Mouse (Mus musculus) embryo, embryonic 11 days (tissue): ENCODE measurements around the gene Rassf5.
"Not testable (repeated sequence)": the region's sequence is repeated elsewhere in the genome, so short reads cannot be mapped to it uniquely, and the experiment has no call there.

Source experiments
- DNase-seq: peaks from one replicate; pipeline ENCODE4 v3.0.0-alpha.2; 2015

Rassf5 gene

DNA sequence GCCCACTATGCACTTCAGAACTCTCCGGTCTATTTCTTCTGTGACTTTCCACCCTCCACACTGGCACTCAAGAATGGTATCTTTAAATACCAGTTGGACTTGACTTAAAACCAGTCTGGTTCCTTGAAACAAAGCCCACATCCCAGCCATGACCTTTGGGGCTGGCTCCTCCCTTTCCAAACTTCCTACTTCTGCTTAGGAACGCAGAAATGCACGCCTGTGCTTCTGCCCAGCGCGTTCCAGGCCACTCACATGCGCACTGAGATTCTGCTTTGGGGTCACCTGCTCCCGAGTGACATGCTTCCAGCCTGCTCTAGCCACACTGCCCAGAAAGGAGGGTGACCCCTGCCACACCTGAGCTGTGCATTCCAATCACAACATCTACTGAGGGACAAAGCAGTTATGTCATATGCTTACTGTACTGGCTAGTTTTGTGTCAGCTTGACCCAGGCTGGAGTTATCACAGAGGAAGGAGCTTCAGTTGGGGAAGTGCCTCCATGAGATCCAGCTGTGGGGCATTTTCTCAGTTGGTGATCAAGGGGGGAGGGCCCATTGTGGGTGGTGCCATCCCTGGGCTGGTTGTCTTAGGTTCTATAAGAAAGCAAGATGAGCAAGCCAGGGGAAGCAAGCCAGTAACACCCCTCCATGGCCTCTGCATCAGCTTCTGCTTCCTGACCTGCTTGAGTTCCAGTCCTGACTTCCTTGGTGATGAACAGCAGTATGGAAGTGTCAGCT lies 7.6 kb upstream of the Rassf5 start:
- not testable (repeated sequence) for DNase-seq

DNA sequence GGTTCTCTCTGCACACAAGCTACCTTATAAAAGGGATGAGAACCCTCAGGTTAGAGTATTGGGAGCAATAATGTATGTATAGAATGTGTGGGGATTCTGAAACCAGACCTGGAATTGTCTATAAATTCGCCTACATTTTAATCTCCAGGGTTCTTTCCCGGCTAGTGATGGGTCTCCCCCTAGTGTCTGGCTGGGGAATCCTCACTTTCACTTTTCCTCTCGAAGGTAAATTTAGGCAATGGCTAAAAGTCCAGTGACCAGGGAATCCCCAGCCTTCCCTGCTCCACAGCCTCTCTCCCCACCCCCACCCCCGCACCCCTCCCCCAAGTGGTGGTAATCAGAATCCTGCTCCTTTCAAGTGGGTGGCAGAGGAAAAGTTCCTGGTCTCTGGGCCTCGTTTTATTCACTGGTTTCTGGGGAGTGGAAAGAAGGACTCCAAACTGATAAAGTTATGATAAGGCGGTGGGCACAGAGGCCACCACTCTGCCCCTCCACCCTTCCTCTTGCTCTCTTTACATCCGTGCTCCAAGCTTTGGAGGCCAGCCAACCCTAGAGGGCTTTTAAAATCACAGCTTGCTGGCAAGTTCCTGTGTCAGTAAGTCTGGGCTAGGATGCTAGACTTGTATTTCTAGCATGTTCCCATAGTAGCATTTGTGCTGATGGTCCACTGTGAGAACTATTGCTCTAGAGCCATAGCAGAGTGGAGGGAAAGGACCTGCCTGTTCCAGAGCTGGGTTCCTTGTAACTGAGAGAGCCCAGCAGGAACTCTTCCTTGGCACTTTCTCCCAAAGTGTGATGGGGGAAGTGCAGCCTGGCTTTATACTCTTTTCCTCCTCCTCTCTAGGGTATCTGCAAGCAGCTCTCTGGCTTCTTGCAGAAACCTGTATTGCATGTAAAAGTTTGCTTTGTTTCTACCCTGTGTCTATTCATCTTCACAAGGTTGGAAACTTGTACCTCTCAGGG lies 1.7 kb upstream of the Rassf5 start:
- peak; percentile 67 for DNase-seq

DNA sequence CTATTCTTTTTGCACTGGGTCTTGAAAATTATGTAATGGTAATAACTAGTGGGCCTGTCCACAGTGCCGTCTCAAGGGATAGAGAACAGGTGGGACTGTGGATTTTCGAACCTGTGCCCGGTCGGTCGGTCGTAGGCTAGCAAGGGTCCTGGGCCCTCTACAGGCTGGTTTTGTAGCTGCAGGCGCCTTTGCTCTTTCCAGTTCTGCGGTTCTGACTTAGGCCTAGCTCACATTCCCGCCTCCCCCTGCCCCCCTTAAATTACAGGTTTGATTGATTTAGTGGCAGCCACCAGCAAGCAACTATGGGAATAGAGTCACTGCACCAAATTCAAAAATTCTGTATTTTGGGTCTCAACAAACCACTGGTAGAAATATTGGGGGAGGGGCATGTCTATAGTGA lies 868 bp upstream of the Rassf5 start:
- peak; percentile 66 for DNase-seq

DNA sequence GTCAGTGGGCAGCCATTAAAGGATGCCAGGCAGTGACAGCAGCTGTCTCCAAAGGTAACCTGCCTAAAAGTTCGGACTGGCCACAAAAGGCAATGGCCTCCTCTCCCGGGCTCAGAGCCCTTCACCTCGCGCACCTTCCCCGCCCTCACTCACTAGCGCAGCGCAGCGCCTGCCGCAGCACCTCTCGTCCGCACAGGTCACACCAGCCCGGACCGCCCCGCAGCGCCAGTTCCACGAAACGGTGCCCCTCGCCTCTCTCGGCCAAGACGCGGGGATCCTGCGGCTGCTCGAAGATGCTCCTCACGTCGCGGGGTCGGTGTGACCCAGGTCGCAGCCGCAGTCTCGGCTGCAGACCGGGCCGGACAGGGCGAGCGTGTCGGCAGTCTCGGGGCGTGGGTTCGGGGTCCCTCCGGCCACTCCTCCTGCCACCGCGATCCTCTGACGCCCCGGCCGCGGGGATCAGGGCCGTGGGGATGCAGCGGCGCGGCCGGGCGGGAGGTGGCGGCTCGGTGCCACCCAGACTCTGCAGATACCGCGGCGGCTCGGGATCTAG lies 446 bp downstream of the Rassf5 start:
- peak; percentile 33 for DNase-seq

DNA sequence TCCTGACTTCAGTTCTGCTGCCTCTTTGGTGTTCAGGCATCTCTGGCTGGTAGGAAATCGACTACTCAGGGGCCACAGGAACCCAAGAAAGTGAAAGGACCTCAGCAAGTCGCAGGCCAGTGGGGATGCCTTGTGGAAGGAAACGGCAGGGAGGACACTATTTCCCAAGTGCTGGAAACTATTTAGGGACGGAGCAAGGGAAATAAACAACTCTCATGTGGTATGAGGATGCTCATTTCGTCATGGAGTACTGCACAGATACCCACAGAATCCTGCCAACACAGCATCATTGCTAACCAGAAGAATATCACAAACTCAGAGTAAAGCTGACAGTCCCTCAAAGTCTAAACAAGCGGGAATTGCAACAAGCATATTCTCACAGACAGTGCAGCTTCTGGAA lies 2.1 kb downstream of the Rassf5 start:
- no peak for DNase-seq

DNA sequence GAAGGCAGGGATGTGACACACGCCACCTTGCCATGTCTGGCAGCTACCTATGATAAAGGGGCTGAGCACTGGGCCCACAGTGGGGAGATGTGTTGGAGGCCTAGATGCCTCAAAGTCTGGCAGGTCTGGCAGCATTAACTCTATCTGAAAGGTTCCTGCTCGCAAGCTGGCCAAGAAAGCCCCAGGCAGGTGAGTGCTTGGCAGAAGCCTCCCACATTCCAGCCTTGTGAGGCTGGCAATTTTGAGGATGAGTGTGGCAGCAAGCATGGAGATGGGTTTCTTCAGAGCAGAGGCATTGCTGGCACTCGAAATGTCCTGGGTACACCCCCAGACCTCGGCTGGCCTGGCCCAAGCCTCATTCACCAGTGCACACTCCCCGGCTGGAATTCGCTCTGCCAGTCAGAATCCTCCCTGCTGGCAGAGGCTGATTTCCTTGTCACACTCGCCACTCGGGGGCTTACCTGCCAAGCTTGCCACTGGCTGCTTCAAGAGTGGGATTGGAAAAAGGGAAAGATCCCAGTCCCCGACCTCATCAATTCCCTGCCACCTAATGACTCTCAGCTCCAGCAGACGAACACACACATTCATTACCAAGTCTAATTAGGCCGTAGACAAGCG lies 5.4 kb downstream of the Rassf5 start:
- no peak for DNase-seq

DNA sequence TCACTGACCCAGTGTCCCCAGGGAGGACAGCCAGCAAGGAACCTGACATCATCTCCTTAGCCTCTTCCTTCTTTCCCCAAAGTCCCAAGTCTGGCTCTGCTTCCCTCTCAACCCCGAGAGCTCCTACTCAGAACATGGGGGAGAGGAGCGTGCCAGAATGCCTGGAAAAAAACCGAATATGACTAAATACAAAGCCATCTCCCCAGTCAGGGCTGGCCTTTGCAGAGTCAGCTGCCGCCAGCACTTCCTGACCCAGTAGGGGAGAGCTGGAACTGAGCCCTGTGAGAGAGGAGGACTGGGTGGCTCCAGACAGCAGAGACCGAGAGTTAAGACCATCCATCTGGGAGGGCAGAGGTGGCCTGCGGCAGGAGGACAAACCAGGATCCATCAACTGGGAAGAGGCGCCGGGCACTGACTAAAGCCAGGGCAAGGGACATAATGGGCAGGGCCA lies 6.1 kb downstream of the Rassf5 start:
- DNase-seq = no peak

DNA sequence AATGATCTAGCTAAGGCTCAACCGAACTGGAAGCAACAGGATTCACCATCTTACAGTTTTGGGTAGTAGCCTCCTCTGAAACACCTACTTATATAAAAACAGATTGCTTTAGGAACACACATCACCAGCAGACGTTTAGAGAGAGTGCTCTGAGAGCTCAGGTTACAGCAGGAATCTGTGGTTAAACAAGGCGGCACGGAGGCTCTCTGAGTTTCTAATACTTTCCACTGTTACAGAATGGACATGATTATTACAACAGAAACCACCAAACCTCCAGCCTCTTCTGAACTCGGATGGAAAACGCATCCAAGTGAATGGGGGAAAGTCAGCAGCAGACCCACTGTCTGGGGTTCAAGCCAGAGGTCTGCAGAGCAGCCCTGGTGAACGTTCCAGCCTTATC lies 9.0 kb downstream of the Rassf5 start:
- no peak for DNase-seq

DNA sequence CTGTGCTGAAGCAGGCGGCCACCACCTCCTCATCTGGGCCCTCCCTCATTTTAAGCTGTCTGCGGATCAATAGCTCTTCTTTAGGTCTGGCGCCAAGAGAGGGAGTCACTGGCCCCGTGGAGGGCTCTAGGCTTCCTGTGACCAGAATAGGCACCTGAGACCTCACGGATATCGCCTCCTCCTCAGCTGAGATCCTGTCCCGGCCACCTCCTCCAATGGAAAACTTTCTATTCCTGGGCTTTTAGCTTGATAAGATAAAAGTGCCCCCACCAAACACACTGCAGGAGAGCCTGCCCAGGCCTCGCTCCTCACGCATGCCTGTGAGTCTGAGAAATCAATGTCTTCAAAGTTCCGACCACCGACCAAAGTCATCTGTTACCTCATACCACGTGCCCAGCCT lies 11.5 kb downstream of the Rassf5 start:
- DNase-seq = no peak

DNA sequence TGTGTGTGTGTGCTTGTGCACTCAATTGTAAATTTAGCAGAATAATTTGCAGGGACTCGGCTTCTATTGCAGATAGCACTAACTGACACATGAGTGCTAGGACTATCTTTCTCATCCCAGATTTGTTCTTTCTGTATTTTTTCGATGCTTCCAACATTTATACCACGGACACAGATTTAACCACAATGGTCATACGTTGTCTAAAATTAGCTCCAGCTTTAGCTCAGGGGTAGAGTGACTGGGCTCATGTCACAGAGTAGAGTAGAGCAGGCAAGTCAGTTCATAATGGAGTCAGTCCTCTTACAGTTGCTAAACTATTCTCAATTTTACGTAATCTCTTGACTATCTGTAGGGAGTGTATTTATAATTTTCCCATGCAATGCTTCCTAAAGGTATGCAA lies 16.4 kb downstream of the Rassf5 start:
- no peak for DNase-seq

DNA sequence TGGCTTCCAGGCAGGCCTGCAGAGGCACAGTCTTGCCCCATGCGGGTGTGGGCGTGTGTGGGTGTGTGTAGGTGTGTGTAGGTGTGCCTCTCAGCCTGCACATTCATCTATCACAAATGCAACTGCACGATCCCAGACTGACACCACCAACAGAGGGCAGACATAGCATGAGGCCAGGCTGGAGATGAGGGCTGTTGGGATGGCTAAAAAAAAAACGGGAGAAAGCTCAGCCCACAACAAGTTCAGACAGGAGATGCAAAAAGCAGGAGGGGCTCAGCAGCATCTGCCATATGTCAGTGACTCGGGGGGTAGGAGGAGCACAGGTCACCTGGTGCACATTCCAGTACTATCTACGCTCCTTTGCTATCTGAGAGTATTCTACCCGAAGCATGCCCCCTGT lies 16.8 kb downstream of the Rassf5 start:
- no peak for DNase-seq

DNA sequence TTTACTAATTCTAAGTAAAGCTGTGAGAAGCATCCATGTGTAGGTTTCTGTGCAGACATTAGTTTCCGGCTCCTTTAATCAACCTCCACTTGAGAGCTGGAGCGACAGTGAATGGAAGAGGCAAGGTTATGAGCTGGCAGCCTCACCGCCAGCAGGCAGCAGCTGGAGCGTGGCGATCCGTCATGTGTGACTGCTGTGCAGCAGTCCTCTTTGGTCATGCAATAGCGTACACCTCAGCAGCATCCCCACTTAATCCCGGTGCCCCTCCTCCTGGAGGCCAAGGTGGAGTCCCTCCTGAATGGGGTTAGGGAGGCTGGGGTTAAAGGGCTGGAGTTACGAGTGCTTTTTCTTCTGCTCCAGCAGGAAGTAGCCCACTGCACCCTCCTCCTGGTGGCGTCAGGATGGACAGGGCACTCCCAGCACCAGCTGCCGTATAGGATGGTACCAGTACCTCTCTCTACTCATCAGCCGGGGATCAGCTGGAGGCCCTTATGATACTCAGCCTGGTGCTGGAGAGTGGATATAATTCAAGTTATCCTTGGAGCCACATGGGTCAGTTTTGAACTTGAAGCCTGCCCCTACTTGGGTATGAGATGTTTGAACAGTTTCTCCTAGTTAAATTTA lies 20.1 kb downstream of the Rassf5 start:
- DNase-seq = no peak

DNA sequence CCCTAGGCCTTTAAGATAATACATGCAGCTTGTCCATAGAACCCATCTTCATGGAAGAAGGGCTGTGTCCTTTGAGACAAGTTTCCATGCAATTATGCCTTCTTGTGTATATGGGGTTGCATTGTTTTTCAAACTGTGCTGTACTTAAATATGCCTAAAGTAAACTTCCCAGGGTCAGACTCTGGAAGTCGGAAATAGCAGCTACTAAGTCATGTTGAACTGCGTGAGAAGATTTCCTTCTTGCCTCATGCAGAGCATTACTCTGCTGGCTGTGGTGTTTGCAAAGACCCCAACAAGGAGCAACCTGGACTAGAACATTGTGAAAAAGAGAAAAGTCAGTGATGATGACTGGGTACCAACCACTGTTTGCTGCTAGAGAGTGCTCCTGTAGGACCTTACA lies 21.7 kb downstream of the Rassf5 start:
- DNase-seq = no peak

DNA sequence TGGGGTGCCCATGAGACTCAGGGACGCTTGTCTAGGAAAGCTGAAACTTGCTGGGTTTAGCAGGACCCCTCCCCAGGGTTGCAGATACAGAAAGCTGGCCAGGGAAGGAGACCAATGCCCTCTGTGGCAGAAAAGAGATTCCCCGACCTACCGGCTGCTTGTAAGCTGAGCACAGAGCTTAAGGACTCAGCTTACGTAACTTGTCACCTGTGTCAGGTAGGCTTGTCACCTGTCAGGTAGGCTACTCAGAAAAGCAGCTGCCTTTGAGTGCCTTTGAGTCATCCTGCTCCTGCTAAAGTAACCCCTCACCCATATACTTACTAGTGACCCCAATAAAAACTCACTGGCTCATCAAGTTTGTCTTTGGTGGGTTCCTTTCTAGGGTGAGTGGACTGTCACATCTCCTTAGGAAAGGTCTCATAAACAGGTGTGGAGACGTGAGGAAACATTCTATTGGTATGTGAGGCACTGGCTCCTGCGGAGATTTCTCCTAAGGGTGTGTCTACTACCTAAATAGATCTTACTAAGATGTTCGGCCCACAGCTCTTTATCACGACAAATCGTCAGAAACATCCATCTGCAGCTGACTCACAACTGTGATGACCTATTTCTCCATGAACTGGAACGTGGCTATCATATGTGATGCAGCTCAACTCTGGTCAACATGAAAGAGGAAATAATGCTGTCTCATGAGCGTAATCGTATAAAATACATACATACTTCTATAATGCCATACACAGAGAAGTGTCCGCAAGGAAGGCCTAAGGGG lies 23.1 kb downstream of the Rassf5 start:
- DNase-seq = no peak

DNA sequence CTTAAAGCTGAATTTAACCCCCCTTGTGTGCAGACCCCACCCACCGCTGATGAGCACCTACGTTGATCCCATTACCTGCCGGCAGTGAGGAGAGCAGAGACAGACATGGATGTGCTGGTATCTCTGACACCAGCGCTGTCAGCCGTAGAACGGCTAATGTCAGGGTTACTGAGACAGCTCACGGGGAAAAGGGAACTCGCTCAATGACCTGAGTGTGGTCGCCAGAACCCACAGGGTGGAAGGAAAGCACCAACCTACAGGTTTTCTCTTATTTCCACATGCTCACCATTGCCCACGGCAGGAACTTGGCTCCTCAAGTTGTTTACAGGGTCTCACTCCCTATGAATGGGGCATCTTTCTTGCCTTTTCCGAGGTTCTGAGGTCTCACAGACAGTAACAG lies 26.1 kb downstream of the Rassf5 start:
- DNase-seq = no peak

DNA sequence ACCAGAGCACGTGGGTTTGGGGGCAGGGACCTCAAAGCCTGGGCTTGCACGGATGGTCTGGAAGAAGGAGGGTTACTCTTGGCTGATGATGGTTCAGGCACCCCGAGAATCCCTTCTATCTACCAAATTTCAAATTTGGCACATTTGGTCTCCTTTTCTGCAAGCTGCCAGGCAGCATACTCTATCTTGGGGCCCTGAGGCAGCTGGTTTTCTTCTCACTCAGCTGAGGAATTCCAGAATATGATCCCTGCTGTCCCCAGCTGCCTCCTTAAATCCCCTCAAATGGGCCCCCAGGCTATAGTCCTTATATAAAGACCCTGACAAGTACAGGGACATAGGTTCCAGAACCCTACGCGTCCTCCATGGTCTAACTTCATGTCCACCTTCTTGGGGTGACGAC lies 31.7 kb downstream of the Rassf5 start:
- no peak for DNase-seq

DNA sequence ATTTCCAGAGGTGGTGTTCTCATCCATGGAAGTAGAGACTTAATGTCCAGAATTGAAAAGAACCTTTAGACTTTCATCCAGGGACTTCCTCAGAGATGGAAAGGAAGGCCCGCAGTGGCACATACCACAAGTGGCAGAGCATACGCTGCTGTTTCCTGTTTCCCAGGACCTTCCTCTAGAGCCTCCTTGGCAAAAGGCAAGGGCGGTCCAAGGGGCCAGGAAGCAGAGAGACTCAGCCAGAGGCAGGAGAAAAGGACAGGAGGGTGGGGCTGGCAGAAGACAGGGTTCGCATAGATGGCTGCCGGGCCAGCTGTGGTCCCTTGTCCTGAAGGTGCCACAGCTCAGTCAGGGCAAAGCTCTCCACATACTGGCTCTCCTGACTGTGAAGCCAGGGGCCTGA lies 32.1 kb downstream of the Rassf5 start:
- no peak for DNase-seq

DNA sequence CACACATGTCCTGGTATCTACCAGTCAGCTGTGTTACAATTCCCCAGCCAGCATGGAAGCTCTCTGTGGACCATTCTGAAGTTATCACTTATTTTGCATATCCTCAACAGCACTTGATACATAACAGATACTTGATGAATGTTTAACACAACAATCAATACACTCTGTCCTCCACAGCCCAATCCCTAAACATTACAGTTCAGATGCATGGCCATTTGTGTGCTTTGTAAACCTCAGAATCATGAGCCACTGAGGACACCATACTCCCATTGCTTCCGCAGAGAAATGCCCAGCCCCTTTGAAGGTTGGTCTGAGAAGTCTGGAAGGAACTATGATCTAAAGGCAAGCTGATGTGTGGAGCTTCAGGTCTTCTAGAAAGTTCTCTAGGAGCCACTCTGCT lies 33.4 kb downstream of the Rassf5 start:
- DNase-seq = no peak

DNA sequence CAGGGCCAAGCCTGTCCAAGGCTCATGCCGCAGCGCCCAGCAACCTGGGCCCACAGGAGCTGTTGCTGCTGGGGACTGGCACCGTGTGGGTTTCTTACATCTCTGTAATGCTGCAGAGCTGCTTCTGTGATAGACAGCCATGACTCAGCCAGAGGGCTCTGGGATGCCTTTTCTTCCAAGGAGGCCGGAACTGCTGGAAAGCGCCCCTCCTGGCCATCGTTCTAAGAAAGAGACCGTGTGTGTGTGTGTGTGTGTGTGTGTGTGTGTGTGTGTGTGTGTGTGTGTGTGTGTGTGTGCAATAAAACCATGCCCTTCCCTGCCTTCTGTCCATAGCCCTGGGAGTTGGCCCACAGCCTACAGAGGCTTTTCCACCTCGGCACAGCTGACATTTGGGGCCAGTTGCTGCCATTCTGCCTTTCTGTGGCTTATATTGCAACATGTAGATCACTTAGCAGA lies 35.1 kb downstream of the Rassf5 start:
- no peak for DNase-seq

DNA sequence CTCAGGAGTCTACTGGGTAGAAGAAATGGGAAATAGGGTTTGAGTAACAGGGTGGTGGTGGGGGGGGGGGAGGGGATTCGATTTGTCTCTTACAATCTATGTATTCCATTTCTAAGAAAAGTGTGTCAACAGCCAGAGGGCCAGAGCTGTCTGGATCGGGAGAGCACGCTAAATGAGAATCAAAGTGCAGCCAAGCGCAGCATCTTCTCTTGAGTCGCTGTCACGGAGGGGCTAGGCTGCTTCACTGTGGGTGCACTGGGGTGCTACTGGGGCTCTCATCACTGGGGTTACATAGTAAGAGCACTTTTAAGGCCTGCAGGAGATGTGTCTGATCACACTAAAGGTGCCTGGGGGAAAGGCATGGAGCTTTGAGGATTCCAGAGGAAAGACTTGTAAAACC lies 36.3 kb downstream of the Rassf5 start:
- DNase-seq = no peak

DNA sequence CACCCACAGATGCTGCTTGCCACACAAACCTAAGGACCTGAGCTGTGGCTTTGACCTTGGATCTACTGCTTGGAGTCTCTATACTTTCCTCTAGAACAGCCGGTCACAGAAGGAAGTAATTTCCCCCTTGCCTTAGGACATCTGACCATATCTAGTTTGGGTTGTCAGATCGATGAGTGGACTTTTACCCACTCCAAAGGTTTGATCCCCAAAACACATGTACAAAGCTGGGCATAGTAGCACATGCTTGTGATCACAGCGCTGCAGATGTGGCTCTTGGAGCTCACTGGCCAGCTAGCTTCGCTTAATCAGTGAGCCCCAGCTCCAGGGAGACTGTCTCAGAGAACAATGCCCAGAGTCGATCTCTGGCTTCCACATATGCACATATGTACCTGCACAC lies 37.0 kb downstream of the Rassf5 start:
- no peak for DNase-seq

DNA sequence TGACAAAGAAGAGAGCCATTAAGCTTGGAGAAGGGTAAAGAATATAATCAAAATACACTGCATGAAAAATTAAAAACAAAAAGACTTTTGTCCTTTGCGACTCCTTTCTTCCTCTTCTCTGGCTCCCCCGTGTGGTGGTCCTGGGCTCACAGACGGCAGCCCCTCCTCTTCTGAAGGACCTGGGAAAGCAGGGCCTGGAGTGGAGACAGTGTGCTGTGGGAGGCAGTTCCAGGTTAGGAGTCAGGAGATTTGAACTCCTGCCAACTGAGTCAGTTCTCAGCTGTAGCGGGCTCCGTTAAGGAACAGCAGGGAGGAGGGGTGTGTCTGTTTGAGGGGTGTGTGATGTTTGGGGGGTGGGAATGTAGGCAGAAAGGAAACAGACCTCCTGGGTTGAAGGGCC lies 37.5 kb downstream of the Rassf5 start:
- DNase-seq = peak; percentile 78
